Mouse (Mus musculus) embryonic facial prominence, embryonic 14.5 days (tissue): ENCODE data around the gene Map3k11. TPM values are rescaled to one million over a fixed set of nuclear protein-coding genes. Genes with fewer than 3 reads are reported as not detected.
"Not testable (repeated sequence)": the region's sequence is repeated elsewhere in the genome, so short reads cannot be mapped to it uniquely, and the experiment has no call there.

Source experiments
- ATAC-seq: fragments of 200-750 bp; cut with Nextera tagmentation; 2 replicates; pipeline ENCODE4 v1.8.0; 2017; ENCODE audit warnings: low read depth, moderate number of reproducible peaks, moderate TSS enrichment
- DNase-seq: peaks from one replicate; pipeline ENCODE4 v3.0.0-alpha.2; 2015; ENCODE audit warnings: low spot score
- H3K27ac ChIP-seq: fragments of 300-500 bp; sonication (generic); replicated peaks from 2 replicates; pipeline ENCODE4 v1.5.1; 2014; ENCODE audit warnings: low read depth, mild to moderate bottlenecking, low read length, moderate library complexity
- H3K27me3 ChIP-seq: fragments of 300-500 bp; sonication (generic); replicated peaks from 2 replicates; pipeline ENCODE4 v1.6.1; 2014; ENCODE audit warnings: low read length; ENCODE audit not compliant: control insufficient read depth, insufficient read depth
- H3K36me3 ChIP-seq: fragments of 300-500 bp; sonication (generic); 2 replicates; pipeline ENCODE4 v1.6.1; 2014; ENCODE audit warnings: low read length, mixed read lengths; ENCODE audit not compliant: control insufficient read depth, insufficient read depth
- H3K4me1 ChIP-seq: fragments of 300-500 bp; sonication (generic); 2 replicates; pipeline ENCODE4 v1.6.1; 2014; ENCODE audit warnings: antibody characterized with exemption, low read length; ENCODE audit not compliant: control insufficient read depth, insufficient read depth
- H3K4me2 ChIP-seq: fragments of 300-500 bp; sonication (generic); 2 replicates; pipeline ENCODE4 v1.6.1; 2014; ENCODE audit warnings: low read depth, mild to moderate bottlenecking, low read length, moderate library complexity, mixed read lengths
- H3K4me3 ChIP-seq: fragments of 300-500 bp; sonication (generic); 2 replicates; pipeline ENCODE4 v1.5.1; 2014; ENCODE audit warnings: low read depth, mild to moderate bottlenecking, low read length
- H3K9ac ChIP-seq: fragments of 300-500 bp; sonication (generic); 2 replicates; pipeline ENCODE4 v1.6.1; 2014; ENCODE audit warnings: low read depth, mild to moderate bottlenecking, low read length, moderate library complexity, mixed read lengths
- H3K9me3 ChIP-seq: fragments of 300-500 bp; sonication (generic); 2 replicates; pipeline ENCODE4 v1.6.1; 2016; ENCODE audit warnings: low read length; ENCODE audit not compliant: control insufficient read depth
- WGBS: fragments of 180-500 bp; shearing (Covaris S2); extraction: QIAGEN DNeasy Blood & Tissue Kit; methylation state at CpG from one replicate; pipeline ENCODE4 v1.1.7; 2014; 5-methylcytosine and 5-hydroxymethylcytosine counted together
- polyA plus RNA-seq: library from polyadenylated mRNA; unstranded; fragments of >200 nt; fragmentation: Nextera tagmentation; extraction: Ambion mirVana; gene quantifications from 2 replicates; pipeline ENCODE4 v1.2.1, GENCODE M21; 2014

Gene Map3k11
- polyA plus RNA-seq, 1 experiment from 2014 or later: 18.9 TPM

DNA sequence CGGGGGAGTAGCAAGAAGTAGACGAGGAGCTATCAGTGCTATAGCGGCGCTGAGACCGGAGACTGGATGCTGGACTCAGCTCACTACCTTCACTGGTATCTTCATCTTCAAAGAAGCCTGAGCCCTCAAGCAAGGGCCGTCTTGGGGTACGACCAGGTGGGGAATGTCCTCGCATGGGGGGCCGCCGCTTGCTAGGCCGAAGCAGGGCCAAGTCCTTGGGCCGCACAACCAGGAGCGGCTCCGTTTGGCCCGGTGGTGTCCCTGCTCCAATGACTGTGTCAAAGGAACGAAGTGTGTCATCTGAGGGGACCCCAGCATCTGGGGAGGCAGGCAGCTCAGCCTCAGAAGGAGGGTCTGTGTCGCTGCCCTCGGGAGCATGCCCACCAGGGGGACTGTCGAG is 3.1 kb upstream of the Map3k11 start:
- H3K9me3 ChIP-seq: no peaks in the 10 kb centered on the region
- DNase-seq (no peak), ATAC-seq (no peak)
- peaks cover 3% of the 10 kb centered on the region for H3K4me1 ChIP-seq
- H3K4me2 ChIP-seq: no peak overlapping the region
- H3K4me3 ChIP-seq: no peak overlapping the region
- H3K27ac ChIP-seq: no peak overlapping the region
- WGBS: 95% methylated on average over 16 of the region's 19 CpGs
- no peaks in the 10 kb centered on the region for H3K27me3 ChIP-seq
- H3K36me3 ChIP-seq: peaks cover 61% of the 10 kb centered on the region
- H3K9ac ChIP-seq: no peak overlapping the region

DNA sequence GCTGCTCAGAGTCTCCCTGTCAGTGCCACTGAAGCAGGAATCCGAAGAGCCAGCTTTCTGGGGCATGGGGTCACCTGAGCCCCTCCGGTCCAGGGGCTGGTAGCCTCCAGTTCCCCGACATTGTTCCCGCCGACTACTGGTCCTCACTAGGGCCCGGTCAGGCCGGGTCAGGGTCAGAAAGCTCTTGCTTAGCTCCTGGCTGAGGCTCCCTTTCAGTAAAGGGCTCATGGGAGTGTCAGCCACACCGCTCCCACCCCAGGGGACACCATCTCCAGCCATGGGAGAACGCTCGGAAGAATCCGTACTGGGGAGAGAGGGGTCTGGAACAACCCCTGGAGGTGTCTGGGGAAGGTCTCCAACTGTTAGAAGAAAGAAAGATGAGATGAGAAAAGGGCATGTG is 2.7 kb upstream of the Map3k11 start:
- no peak overlapping the region for H3K4me2 ChIP-seq
- peaks cover 60% of the 10 kb centered on the region for H3K36me3 ChIP-seq
- H3K27ac ChIP-seq: no peak overlapping the region
- no peak for DNase-seq
- no peak overlapping the region for H3K4me3 ChIP-seq
- H3K9me3 ChIP-seq: no peaks in the 10 kb centered on the region
- no peaks in the 10 kb centered on the region for H3K27me3 ChIP-seq
- peaks cover 7% of the 10 kb centered on the region for H3K4me1 ChIP-seq
- H3K9ac ChIP-seq: no peak overlapping the region
- WGBS: 91% methylated on average over 11 of the region's 11 CpGs
- ATAC-seq: no peak

DNA sequence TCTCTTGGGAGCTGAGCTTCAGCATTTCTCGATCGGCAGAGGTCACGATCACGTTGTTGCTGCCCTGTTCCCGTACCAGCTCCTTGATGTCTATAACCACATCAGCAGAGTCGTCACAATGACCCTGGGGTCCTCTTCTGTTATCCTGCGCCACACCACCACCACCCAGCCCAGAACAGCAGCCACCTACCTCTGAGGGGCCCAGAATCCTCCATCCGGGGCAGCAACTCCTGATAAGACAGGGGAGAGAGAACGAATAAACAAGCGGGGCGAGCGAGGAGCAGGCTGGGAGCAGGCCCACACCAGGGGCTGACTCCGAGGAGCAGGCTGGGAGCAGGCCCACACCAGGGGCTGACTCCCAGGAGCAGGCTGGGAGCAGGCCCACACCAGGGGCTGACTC is 2.1 kb upstream of the Map3k11 start:
- ATAC-seq (no peak), DNase-seq (no peak)
- no peak overlapping the region for H3K4me3 ChIP-seq
- no peaks in the 10 kb centered on the region for H3K27me3 ChIP-seq
- 89% methylated on average over 13 of the region's 13 CpGs for WGBS
- peaks cover 13% of the 10 kb centered on the region for H3K4me1 ChIP-seq
- no peaks in the 10 kb centered on the region for H3K9me3 ChIP-seq
- peaks cover 60% of the 10 kb centered on the region for H3K36me3 ChIP-seq
- H3K4me2 ChIP-seq: no peak overlapping the region
- no peak overlapping the region for H3K27ac ChIP-seq
- no peak overlapping the region for H3K9ac ChIP-seq

DNA sequence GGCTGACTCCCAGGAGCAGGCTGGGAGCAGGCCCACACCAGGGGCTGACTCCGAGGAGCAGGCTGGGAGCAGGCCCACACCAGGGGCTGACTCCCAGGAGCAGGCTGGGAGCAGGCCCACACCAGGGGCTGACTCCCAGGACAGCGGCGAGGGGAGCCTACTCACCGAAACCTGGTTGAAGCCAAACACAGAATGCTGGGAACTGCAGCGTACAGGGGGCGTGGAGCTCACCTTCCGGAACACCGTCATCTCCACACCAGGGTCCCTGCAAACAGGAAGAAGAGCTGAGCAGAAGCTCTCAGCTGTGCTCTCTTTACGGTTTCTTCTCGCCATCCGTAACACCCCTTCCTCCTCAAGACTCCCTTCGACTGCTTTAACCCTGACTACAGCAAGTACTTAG is 1.6 kb upstream of the Map3k11 start:
- peak overlapping the region; percentile 88; the same call in 1 of the 2 replicates for H3K4me3 ChIP-seq
- not testable (repeated sequence) for ATAC-seq, H3K27ac ChIP-seq, DNase-seq, H3K27me3 ChIP-seq, H3K9me3 ChIP-seq
- H3K9ac ChIP-seq: peak overlapping the region; percentile 83; the same call in 1 of the 2 replicates
- peak overlapping the region; percentile 96; the same call in 1 of the 2 replicates for H3K4me2 ChIP-seq
- peaks cover 18% of the 10 kb centered on the region for H3K4me1 ChIP-seq
- WGBS: 95% methylated on average over 11 of the region's 12 CpGs
- peaks cover 57% of the 10 kb centered on the region for H3K36me3 ChIP-seq

DNA sequence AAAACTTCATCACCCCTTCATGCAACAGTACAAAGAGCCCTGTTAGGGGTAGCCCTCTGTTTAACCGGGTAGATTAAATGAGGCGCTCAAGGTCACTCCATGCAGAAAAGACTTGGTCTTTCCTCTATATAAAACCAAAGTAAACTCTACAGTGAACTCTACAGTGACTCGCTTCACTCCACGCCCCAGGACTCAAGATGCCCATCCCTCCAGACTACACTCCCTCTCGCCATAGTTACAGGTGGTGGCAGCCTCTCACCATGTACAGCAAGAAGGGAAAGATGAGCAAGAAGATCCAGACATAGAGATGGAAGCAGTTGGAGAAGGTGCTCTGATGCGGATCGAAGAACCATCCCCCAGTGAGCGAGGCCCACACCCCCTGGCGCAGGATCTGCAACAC is 804 bp upstream of the Map3k11 start:
- no peak for ATAC-seq
- H3K4me2 ChIP-seq: peak overlapping the region; percentile 96
- no peak for DNase-seq
- H3K36me3 ChIP-seq: peaks cover 53% of the 10 kb centered on the region
- H3K27me3 ChIP-seq: no peaks in the 10 kb centered on the region
- peak overlapping the region; percentile 88 for H3K4me3 ChIP-seq
- H3K9me3 ChIP-seq: no peaks in the 10 kb centered on the region
- H3K27ac ChIP-seq: peak overlapping the region; percentile 97
- peaks cover 25% of the 10 kb centered on the region for H3K4me1 ChIP-seq
- H3K9ac ChIP-seq: peak overlapping the region; percentile 83
- 16% methylated on average over 9 of the region's 9 CpGs for WGBS

DNA sequence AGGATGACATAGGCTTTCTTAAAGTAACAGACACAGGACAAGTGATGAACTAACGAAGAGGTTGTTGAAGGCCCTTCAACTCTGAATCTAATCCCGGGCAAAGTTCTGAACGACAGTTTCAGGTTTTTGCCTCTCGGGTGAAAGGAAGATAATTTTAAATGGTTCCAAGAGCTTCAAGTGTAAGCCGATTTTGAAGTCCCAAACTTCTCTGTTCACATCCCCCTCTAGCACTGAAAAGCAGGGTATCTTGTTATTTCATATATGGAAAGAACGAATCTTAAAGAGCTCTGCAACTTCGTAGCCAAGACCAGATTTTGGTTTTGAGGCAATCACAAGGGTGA is 516 bp downstream of the Map3k11 start:
- no peak for ATAC-seq
- peak overlapping the region; percentile 97 for H3K27ac ChIP-seq
- H3K9me3 ChIP-seq: no peaks in the 10 kb centered on the region
- peaks cover 53% of the 10 kb centered on the region for H3K36me3 ChIP-seq
- H3K9ac ChIP-seq: peak overlapping the region; percentile 90
- WGBS: under 1% methylated on average over 7 of the region's 7 CpGs
- peak overlapping the region; percentile 88 for H3K4me3 ChIP-seq
- H3K4me2 ChIP-seq: peak overlapping the region; percentile 96
- DNase-seq: no peak
- H3K27me3 ChIP-seq: no peaks in the 10 kb centered on the region
- H3K4me1 ChIP-seq: peaks cover 25% of the 10 kb centered on the region

DNA sequence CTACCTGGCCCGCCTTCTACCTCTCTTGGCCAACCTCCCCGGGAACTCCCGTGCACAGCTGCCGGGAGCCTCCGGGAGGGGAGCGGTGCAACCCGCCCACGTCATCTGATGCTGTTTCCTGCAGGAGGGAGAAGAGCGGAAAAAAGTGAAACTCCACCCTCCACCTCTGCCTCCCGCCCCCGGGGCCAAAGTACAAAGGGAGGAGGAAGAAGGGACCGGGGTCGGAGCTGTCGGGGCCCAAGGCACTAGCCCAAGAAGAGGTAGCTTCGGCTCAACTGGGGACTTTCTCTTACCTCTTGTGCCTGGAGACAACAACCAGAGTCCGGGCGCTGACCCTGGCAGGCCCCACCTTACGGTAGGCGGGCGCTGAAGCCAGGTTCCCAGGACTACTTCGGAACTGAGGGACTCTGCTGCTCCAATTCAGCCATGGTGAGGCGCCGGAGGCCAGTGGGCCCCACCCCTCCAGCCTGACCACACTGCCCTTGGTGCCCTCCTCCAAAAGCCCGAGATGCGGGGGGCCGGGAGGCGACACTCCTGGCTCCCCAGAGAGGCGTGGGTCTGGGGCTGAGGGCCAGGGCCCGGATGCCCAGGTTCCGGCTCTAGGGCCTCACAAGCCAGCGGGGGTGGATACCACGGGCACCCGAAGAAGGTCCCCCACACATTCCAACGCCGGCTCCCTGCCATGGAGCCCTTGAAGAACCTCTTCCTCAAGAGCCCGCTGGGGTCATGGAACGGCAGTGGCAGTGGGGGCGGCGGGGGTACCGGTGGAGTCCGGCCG is 1.2 kb downstream of the Map3k11 start:
- peak; percentile 95 for DNase-seq
- 5% methylated on average over 27 of the region's 42 CpGs for WGBS
- H3K27me3 ChIP-seq: no peaks in the 10 kb centered on the region
- H3K4me3 ChIP-seq: peak overlapping the region; percentile 88
- peaks cover 51% of the 10 kb centered on the region for H3K36me3 ChIP-seq
- no peaks in the 10 kb centered on the region for H3K9me3 ChIP-seq
- H3K4me2 ChIP-seq: peak overlapping the region; percentile 96
- peak; percentile 59 for ATAC-seq
- H3K9ac ChIP-seq: peak overlapping the region; percentile 90
- peak overlapping the region; percentile 97 for H3K27ac ChIP-seq
- H3K4me1 ChIP-seq: peaks cover 25% of the 10 kb centered on the region

DNA sequence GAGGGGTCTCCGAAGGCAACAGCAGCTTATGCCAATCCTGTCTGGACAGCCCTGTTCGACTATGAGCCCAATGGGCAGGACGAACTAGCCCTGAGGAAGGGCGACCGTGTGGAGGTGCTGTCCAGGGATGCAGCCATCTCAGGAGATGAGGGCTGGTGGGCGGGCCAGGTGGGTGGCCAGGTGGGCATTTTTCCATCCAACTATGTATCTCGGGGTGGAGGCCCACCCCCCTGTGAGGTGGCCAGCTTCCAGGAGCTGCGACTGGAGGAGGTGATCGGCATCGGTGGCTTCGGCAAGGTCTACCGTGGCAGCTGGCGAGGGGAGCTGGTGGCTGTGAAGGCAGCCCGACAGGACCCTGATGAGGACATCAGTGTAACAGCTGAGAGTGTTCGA is 1.8 kb downstream of the Map3k11 start:
- Histone ChIP-seq H3K9ac (peak overlapping the region; percentile 90), H3K9me3 (no peaks in the 10 kb centered on the region), H3K4me3 (peak overlapping the region; percentile 88), H3K4me1 (peaks cover 25% of the 10 kb centered on the region), H3K36me3 (peaks cover 51% of the 10 kb centered on the region), H3K27ac (peak overlapping the region; percentile 97; the same call in 1 of the 2 replicates), H3K27me3 (no peaks in the 10 kb centered on the region), H3K4me2 (peak overlapping the region; percentile 96)
- ATAC-seq (no peak), DNase-seq (no peak)
- WGBS: 61% methylated on average over 11 of the region's 15 CpGs

DNA sequence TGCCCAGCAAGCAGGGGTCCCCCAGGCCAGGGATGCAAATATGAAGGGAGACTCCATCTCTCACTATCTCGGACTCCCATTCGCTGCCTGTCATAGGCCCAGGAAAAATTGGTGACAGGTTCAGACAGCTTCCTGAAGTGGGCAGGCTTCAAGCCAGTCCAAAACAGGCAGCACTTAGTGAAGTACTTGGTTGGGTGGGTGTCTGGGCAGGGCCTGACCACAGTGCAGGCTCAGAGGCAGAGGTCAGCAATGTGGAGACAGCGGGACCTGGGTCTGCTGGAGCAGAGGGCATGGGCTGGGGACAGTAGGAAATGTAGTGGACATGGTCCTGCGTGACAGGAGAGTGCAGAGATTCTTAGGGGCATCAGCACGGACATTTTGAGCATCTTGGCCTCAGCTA is 3.1 kb downstream of the Map3k11 start:
- peak overlapping the region; percentile 96 for H3K4me2 ChIP-seq
- H3K36me3 ChIP-seq: peaks cover 52% of the 10 kb centered on the region
- peak overlapping the region; percentile 88 for H3K4me3 ChIP-seq
- no peak for ATAC-seq
- 63% methylated on average over 5 of the region's 5 CpGs for WGBS
- peak overlapping the region; percentile 74 for H3K27ac ChIP-seq
- H3K9ac ChIP-seq: peak overlapping the region; percentile 90
- H3K27me3 ChIP-seq: no peaks in the 10 kb centered on the region
- no peaks in the 10 kb centered on the region for H3K9me3 ChIP-seq
- peaks cover 25% of the 10 kb centered on the region for H3K4me1 ChIP-seq
- DNase-seq: no peak
